Mouse (Mus musculus) liver, postnatal 0 days (tissue): Measurements from ENCODE around the gene Adgrg7.

Experiments used
- CTCF ChIP-seq: sonication (generic); IDR thresholded peaks from 2 replicates; pipeline ENCODE4 v1.5.1; 2016; ENCODE audit warnings: antibody characterized with exemption, low read depth
- EP300 ChIP-seq: IDR thresholded peaks from 2 replicates; pipeline ENCODE4 v1.6.1; 2016; ENCODE audit warnings: antibody characterized with exemption, low read depth, mild to moderate bottlenecking

DNA sequence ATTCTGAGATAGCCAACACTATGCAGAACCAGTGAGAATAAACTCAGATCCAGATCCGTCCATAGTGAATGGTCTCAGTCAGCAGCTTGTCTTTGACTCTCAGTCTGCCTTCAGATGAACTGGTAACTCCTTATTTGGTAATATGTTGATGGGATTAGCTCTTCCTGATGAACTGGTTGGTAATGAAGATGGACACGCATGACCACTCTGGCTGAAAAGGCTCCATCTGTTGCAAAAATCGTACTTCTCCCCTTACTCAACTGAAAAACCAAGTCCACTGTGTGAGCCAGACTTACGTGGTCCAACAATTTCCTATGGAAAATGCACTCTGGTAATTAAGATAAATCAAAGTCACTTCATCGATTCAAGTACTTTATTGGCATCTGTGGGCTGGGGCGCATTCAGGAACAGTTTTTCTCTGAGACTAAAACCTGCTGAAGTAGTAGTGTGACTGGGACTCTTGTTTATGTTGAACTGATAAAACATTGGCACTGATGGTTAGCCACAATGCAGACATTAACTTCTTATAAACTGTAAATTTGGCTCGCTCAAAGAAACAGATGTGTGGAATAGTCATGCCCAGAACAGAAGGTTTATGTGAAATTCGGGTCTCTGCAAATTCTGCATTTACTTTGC lies 114.5 kb downstream of the Adgrg7 start:
- TF ChIP-seq CTCF, result no peak
- TF ChIP-seq EP300, result no peak
